Mouse (Mus musculus): ENCODE measurements around the gene Gbgt1.

Gbgt1 gene

GRCm38 (mm10) chr2:28529856-28530255, 33.2 kb downstream of the Gbgt1 start:
- DNase-seq (ENCODE audit: low spot score): no peak

- no peak for DNase-seq (ENCODE audit: low spot score)
Measured at GRCm38 (mm10) chr2:28530311-28530710, 33.6 kb downstream of the Gbgt1 start.

GRCm38 (mm10) chr2:28532938-28533771, 36.5 kb downstream of the Gbgt1 start:
- DNase-seq (ENCODE audit: low spot score): peak; percentile 80

GRCm38 (mm10) chr2:28533901-28534435, 37.3 kb downstream of the Gbgt1 start:
- no peak for DNase-seq (ENCODE audit: low spot score)

GRCm38 (mm10) chr2:28534436-28535262, 38.0 kb downstream of the Gbgt1 start:
- no peak for DNase-seq (ENCODE audit: low spot score)

- no peak for DNase-seq (ENCODE audit: low spot score)
Measured at GRCm38 (mm10) chr2:28535263-28535540, 38.5 kb downstream of the Gbgt1 start.

GRCm38 (mm10) chr2:28535650-28536049, 39.0 kb downstream of the Gbgt1 start:
- DNase-seq (ENCODE audit: low spot score): no peak

- DNase-seq (ENCODE audit: low spot score): no peak
Measured at GRCm38 (mm10) chr2:28536166-28536565, 39.5 kb downstream of the Gbgt1 start.

- DNase-seq (ENCODE audit: low spot score): no peak
Measured at GRCm38 (mm10) chr2:28536766-28537633, 40.3 kb downstream of the Gbgt1 start.

GRCm38 (mm10) chr2:28537634-28537920, 40.9 kb downstream of the Gbgt1 start:
- DNase-seq (ENCODE audit: low spot score): no peak

GRCm38 (mm10) chr2:28537995-28538816, 41.5 kb downstream of the Gbgt1 start:
- no peak for DNase-seq (ENCODE audit: low spot score)

- no peak for DNase-seq (ENCODE audit: low spot score)
Measured at GRCm38 (mm10) chr2:28538817-28539128, 42.1 kb downstream of the Gbgt1 start.

GRCm38 (mm10) chr2:28539206-28539605, 42.5 kb downstream of the Gbgt1 start:
- no peak for DNase-seq (ENCODE audit: low spot score)

- DNase-seq (ENCODE audit: low spot score): no peak
Measured at GRCm38 (mm10) chr2:28539949-28540348, 43.3 kb downstream of the Gbgt1 start.

GRCm38 (mm10) chr2:28540587-28541227, 44.0 kb downstream of the Gbgt1 start:
- DNase-seq (ENCODE audit: low spot score): no peak

- no peak for DNase-seq (ENCODE audit: low spot score)
Measured at GRCm38 (mm10) chr2:28543894-28544293, 47.2 kb downstream of the Gbgt1 start.

GRCm38 (mm10) chr2:28545976-28546375, 49.3 kb downstream of the Gbgt1 start:
- DNase-seq (ENCODE audit: low spot score): no peak

GRCm38 (mm10) chr2:28546560-28546959, 49.9 kb downstream of the Gbgt1 start:
- DNase-seq (ENCODE audit: low spot score): no peak

GRCm38 (mm10) chr2:28547237-28548172, 50.8 kb downstream of the Gbgt1 start:
- DNase-seq (ENCODE audit: low spot score): no peak

GRCm38 (mm10) chr2:28549157-28549556, 52.5 kb downstream of the Gbgt1 start:
- no peak for DNase-seq (ENCODE audit: low spot score)
